Mouse (Mus musculus): ENCODE results near the gene Ppdpf.

- TF ChIP-seq CTCF (IDR thresholded peaks at IDR 0.05; ENCODE audit: low read depth, low read length) (no peak), POLR2A (IDR thresholded peaks at IDR 0.05; ENCODE audit: extremely low read depth, insufficient read depth, low read length) (no peak)
These were observed 32.7 kb upstream of the Ppdpf start for GRCm38 (mm10) chr2:181154361-181154760.

All from liver, adult 2 months (tissue).